Mouse (Mus musculus) midbrain, embryonic 16.5 days (tissue): ENCODE results near the gene Xrcc2. TPM values are rescaled to one million over a fixed set of nuclear protein-coding genes. Genes with fewer than 3 reads are reported as not detected.

Experiments used
- ATAC-seq: fragments of 200-750 bp; cut with Nextera tagmentation; 2 replicates; pipeline ENCODE4 v1.8.0; 2017; ENCODE audit warnings: moderate TSS enrichment
- H3K27ac ChIP-seq: fragments of 300-500 bp; sonication (generic); 2 replicates; pipeline ENCODE4 v1.5.1; 2014; ENCODE audit warnings: mild to moderate bottlenecking, low read length, mixed read lengths
- H3K27me3 ChIP-seq: fragments of 300-500 bp; sonication (generic); 2 replicates; pipeline ENCODE4 v1.6.1; 2014; ENCODE audit warnings: low read depth, low read length, mixed read lengths; ENCODE audit not compliant: control insufficient read depth, insufficient read depth
- H3K36me3 ChIP-seq: fragments of 300-500 bp; sonication (generic); 2 replicates; pipeline ENCODE4 v1.6.1; 2014; ENCODE audit warnings: mild to moderate bottlenecking, low read length, moderate library complexity, mixed read lengths; ENCODE audit not compliant: control insufficient read depth, insufficient read depth
- H3K4me1 ChIP-seq: fragments of 300-500 bp; sonication (generic); 2 replicates; pipeline ENCODE4 v1.6.1; 2014; ENCODE audit warnings: mild to moderate bottlenecking, low read length, mixed read lengths; ENCODE audit not compliant: control insufficient read depth, insufficient read depth
- H3K4me2 ChIP-seq: fragments of 300-500 bp; sonication (generic); 2 replicates; pipeline ENCODE4 v1.6.1; 2014; ENCODE audit warnings: mild to moderate bottlenecking, low read length, mixed read lengths
- H3K4me3 ChIP-seq: fragments of 300-500 bp; sonication (generic); 2 replicates; pipeline ENCODE4 v1.5.1; 2014; ENCODE audit warnings: low read depth, mild to moderate bottlenecking, low read length, moderate library complexity, mixed read lengths
- H3K9ac ChIP-seq: fragments of 300-500 bp; sonication (generic); 2 replicates; pipeline ENCODE4 v1.6.1; 2014; ENCODE audit warnings: low read depth, low read length, mixed read lengths
- H3K9me3 ChIP-seq: fragments of 300-500 bp; sonication (generic); replicated peaks from 2 replicates; pipeline ENCODE4 v1.6.1; 2014; ENCODE audit warnings: mild to moderate bottlenecking, low read length, mixed read lengths; ENCODE audit not compliant: control insufficient read depth, poor library complexity, severe bottlenecking
- WGBS: fragments of 180-500 bp; shearing (Covaris S2); extraction: QIAGEN DNeasy Blood & Tissue Kit; methylation state at CpG from one replicate; pipeline ENCODE4 v1.1.7; 2014; 5-methylcytosine and 5-hydroxymethylcytosine counted together
- polyA plus RNA-seq: library from polyadenylated mRNA; unstranded; fragments of >200 nt; fragmentation: Nextera tagmentation; extraction: Ambion mirVana; gene quantifications from 2 replicates; pipeline ENCODE4 v1.2.1, GENCODE M21; 2015

Gene Xrcc2
- polyA plus RNA-seq, 1 experiment from 2014 or later = 4.5 TPM

GRCm38 (mm10) chr5:25695786-25696185 lies 9.8 kb downstream of the Xrcc2 start:
- Histone ChIP-seq H3K27me3 (no peaks in the 10 kb centered on the region), H3K27ac (no peak overlapping the region), H3K4me2 (no peak overlapping the region), H3K4me1 (no peaks in the 10 kb centered on the region), H3K9ac (no peak overlapping the region), H3K36me3 (no peaks in the 10 kb centered on the region), H3K4me3 (no peak overlapping the region), H3K9me3 (no peaks in the 10 kb centered on the region)
- WGBS = 76% methylated on average over 6 of the region's 6 CpGs
- no peak for ATAC-seq

- no peak for ATAC-seq
- Histone ChIP-seq H3K4me3 (no peak overlapping the region), H3K36me3 (no peaks in the 10 kb centered on the region), H3K4me1 (no peaks in the 10 kb centered on the region), H3K9ac (no peak overlapping the region), H3K27me3 (no peaks in the 10 kb centered on the region), H3K4me2 (no peak overlapping the region), H3K9me3 (no peaks in the 10 kb centered on the region), H3K27ac (no peak overlapping the region)
- WGBS = 95% methylated on average over 31 of the region's 31 CpGs
These were observed 33.7 kb downstream of the Xrcc2 start for GRCm38 (mm10) chr5:25671696-25672520.

- H3K4me3 ChIP-seq = no peak overlapping the region
- no peak overlapping the region for H3K4me2 ChIP-seq
- H3K9ac ChIP-seq = no peak overlapping the region
- no peaks in the 10 kb centered on the region for H3K27me3 ChIP-seq
- H3K36me3 ChIP-seq = no peaks in the 10 kb centered on the region
- ATAC-seq = no peak
- no peaks in the 10 kb centered on the region for H3K9me3 ChIP-seq
- H3K4me1 ChIP-seq = no peaks in the 10 kb centered on the region
- no peak overlapping the region for H3K27ac ChIP-seq
- WGBS = 64% methylated on average over 3 of the region's 3 CpGs
These were observed 34.6 kb downstream of the Xrcc2 start for GRCm38 (mm10) chr5:25671051-25671450.

- Histone ChIP-seq H3K4me2 (no peak overlapping the region), H3K27ac (no peak overlapping the region), H3K9me3 (no peaks in the 10 kb centered on the region), H3K27me3 (no peaks in the 10 kb centered on the region), H3K36me3 (no peaks in the 10 kb centered on the region), H3K9ac (no peak overlapping the region), H3K4me3 (no peak overlapping the region), H3K4me1 (no peaks in the 10 kb centered on the region)
- 95% methylated on average over 9 of the region's 9 CpGs for WGBS
- no peak for ATAC-seq
These were observed 37.3 kb downstream of the Xrcc2 start for GRCm38 (mm10) chr5:25668306-25668705.

GRCm38 (mm10) chr5:25666684-25667083 lies 38.9 kb downstream of the Xrcc2 start:
- no peak for ATAC-seq
- H3K27ac ChIP-seq = no peak overlapping the region
- H3K4me2 ChIP-seq = no peak overlapping the region
- no peaks in the 10 kb centered on the region for H3K27me3 ChIP-seq
- H3K4me1 ChIP-seq = no peaks in the 10 kb centered on the region
- no peaks in the 10 kb centered on the region for H3K9me3 ChIP-seq
- 86% methylated on average over 9 of the region's 9 CpGs for WGBS
- no peak overlapping the region for H3K9ac ChIP-seq
- no peak overlapping the region for H3K4me3 ChIP-seq
- no peaks in the 10 kb centered on the region for H3K36me3 ChIP-seq

GRCm38 (mm10) chr5:25666108-25666507 lies 39.5 kb downstream of the Xrcc2 start:
- H3K36me3 ChIP-seq = no peaks in the 10 kb centered on the region
- 39% methylated on average over 4 of the region's 4 CpGs for WGBS
- no peaks in the 10 kb centered on the region for H3K9me3 ChIP-seq
- H3K4me1 ChIP-seq = no peaks in the 10 kb centered on the region
- no peak overlapping the region for H3K4me3 ChIP-seq
- no peaks in the 10 kb centered on the region for H3K27me3 ChIP-seq
- H3K4me2 ChIP-seq = no peak overlapping the region
- H3K9ac ChIP-seq = no peak overlapping the region
- ATAC-seq = 0 out of 2 replicates have a peak, but pooled peaks have one; percentile 32
- no peak overlapping the region for H3K27ac ChIP-seq

GRCm38 (mm10) chr5:25665516-25665915 lies 40.1 kb downstream of the Xrcc2 start:
- Histone ChIP-seq H3K27me3 (no peaks in the 10 kb centered on the region), H3K27ac (no peak overlapping the region), H3K9ac (no peak overlapping the region), H3K4me3 (no peak overlapping the region), H3K36me3 (no peaks in the 10 kb centered on the region), H3K9me3 (no peaks in the 10 kb centered on the region), H3K4me2 (no peak overlapping the region), H3K4me1 (no peaks in the 10 kb centered on the region)
- ATAC-seq = no peak
- 72% methylated on average over 10 of the region's 10 CpGs for WGBS

- Histone ChIP-seq H3K9me3 (no peaks in the 10 kb centered on the region), H3K27ac (no peak overlapping the region), H3K4me3 (no peak overlapping the region), H3K4me2 (no peak overlapping the region), H3K27me3 (no peaks in the 10 kb centered on the region), H3K4me1 (no peaks in the 10 kb centered on the region), H3K36me3 (no peaks in the 10 kb centered on the region), H3K9ac (no peak overlapping the region)
- ATAC-seq = no peak
- WGBS = 91% methylated on average over 2 of the region's 2 CpGs
These were observed 42.5 kb downstream of the Xrcc2 start for GRCm38 (mm10) chr5:25663165-25663564.

GRCm38 (mm10) chr5:25654578-25654987 lies 51.0 kb downstream of the Xrcc2 start:
- Histone ChIP-seq H3K36me3 (no peaks in the 10 kb centered on the region), H3K27ac (no peak overlapping the region), H3K4me2 (peak overlapping the region; percentile 47), H3K9ac (no peak overlapping the region), H3K27me3 (no peaks in the 10 kb centered on the region), H3K4me1 (peaks cover 2% of the 10 kb centered on the region; the same call in 1 of the 2 replicates), H3K9me3 (no peaks in the 10 kb centered on the region), H3K4me3 (no peak overlapping the region)
- WGBS = 3% methylated on average over 14 of the region's 14 CpGs
- ATAC-seq = peak; percentile 56; the same call in 1 of the 2 replicates
